Mouse (Mus musculus) intestine, embryonic 15.5 days (tissue): ENCODE results near the gene Olfr1428. TPM values are rescaled to one million over a fixed set of nuclear protein-coding genes. Genes with fewer than 3 reads are reported as not detected.
"Not testable (repeated sequence)": the region's sequence is repeated elsewhere in the genome, so short reads cannot be mapped to it uniquely, and the experiment has no call there.

Source experiments
- ATAC-seq: fragments of 200-750 bp; cut with Nextera tagmentation; 2 replicates; pipeline ENCODE4 v1.8.0; 2017; ENCODE audit warnings: moderate TSS enrichment, moderate library complexity
- H3K27ac ChIP-seq: fragments of 300-500 bp; sonication (generic); 2 replicates; pipeline ENCODE4 v1.5.1; 2015; ENCODE audit warnings: mild to moderate bottlenecking, inconsistent platforms
- H3K27me3 ChIP-seq: fragments of 300-500 bp; sonication (generic); replicated peaks from 2 replicates; pipeline ENCODE4 v1.6.1; 2015; ENCODE audit warnings: inconsistent platforms
- H3K36me3 ChIP-seq: fragments of 300-500 bp; sonication (generic); 2 replicates; pipeline ENCODE4 v1.6.1; 2015; ENCODE audit warnings: inconsistent platforms
- H3K4me1 ChIP-seq: fragments of 300-500 bp; sonication (generic); replicated peaks from 2 replicates; pipeline ENCODE4 v1.6.1; 2015; ENCODE audit warnings: inconsistent platforms
- H3K4me2 ChIP-seq: fragments of 300-500 bp; sonication (generic); replicated peaks from 2 replicates; pipeline ENCODE4 v1.6.1; 2015; ENCODE audit warnings: mild to moderate bottlenecking, inconsistent platforms
- H3K4me3 ChIP-seq: fragments of 300-500 bp; sonication (generic); replicated peaks from 2 replicates; pipeline ENCODE4 v1.5.1; 2015; ENCODE audit warnings: inconsistent platforms
- H3K9ac ChIP-seq: fragments of 300-500 bp; sonication (generic); 2 replicates; pipeline ENCODE4 v1.6.1; 2015; ENCODE audit warnings: inconsistent platforms
- H3K9me3 ChIP-seq: fragments of 300-500 bp; sonication (generic); 2 replicates; pipeline ENCODE4 v1.6.1; 2016; ENCODE audit warnings: inconsistent platforms
- WGBS: fragments of 180-500 bp; shearing (Covaris S2); methylation state at CpG from one replicate; pipeline ENCODE4 v1.1.7; 2015; 5-methylcytosine and 5-hydroxymethylcytosine counted together
- polyA plus RNA-seq: library from polyadenylated mRNA; unstranded; fragments of >200 nt; fragmentation: Nextera tagmentation; extraction: Ambion mirVana; gene quantifications from 2 replicates; pipeline ENCODE4 v1.2.1, GENCODE M21; 2015

The Olfr1428 gene
- polyA plus RNA-seq, 1 experiment from 2014 or later, result not detected

GRCm38 (mm10) chr19:12062582-12062981, 53.1 kb downstream of the Olfr1428 start, which contains the start of gene Olfr1424:
Olfr1424 (minus strand) TSS chr19:12062682.
- not testable (repeated sequence) for H3K9me3 ChIP-seq, ATAC-seq, H3K4me1 ChIP-seq, H3K9ac ChIP-seq, H3K4me3 ChIP-seq, H3K27me3 ChIP-seq, H3K36me3 ChIP-seq, H3K4me2 ChIP-seq, H3K27ac ChIP-seq
- 91% methylated on average over 1 of the region's 1 CpGs for WGBS

Other genes starting within 250 kb of the Olfr1428 start
- gene Olfr1419, start 240.8 kb downstream of the Olfr1428 start, polyA plus RNA-seq, result not detected in 2 replicates
- gene Olfr1420, start 229.3 kb downstream of the Olfr1428 start, polyA plus RNA-seq, result not detected in 2 replicates
- gene Patl1, start 203.5 kb downstream of the Olfr1428 start, polyA plus RNA-seq, result 16.7 and 17.4 TPM in 2 replicates
- gene Osbp, start 150.0 kb downstream of the Olfr1428 start, polyA plus RNA-seq, result 4.2 and 4.4 TPM in 2 replicates
- gene Olfr1423, start 74.6 kb downstream of the Olfr1428 start, polyA plus RNA-seq, result not detected in 2 replicates
- not detected in 2 replicates for gene Olfr1424, start 53.2 kb downstream of the Olfr1428 start, polyA plus RNA-seq
- gene Olfr1425, start 38.2 kb downstream of the Olfr1428 start, polyA plus RNA-seq, result not detected in 2 replicates
- gene Olfr1426, start 23.9 kb downstream of the Olfr1428 start, polyA plus RNA-seq, result not detected in 2 replicates
- gene Olfr1427, start 12.6 kb downstream of the Olfr1428 start, polyA plus RNA-seq, result not detected in 2 replicates
- gene Olfr76, start 7.3 kb upstream of the Olfr1428 start, polyA plus RNA-seq, result not detected in 2 replicates
- gene Olfr1555-ps1, start 54.2 kb upstream of the Olfr1428 start, polyA plus RNA-seq, result not detected in 2 replicates
- gene Olfr1431, start 84.7 kb upstream of the Olfr1428 start, polyA plus RNA-seq, result not detected in 2 replicates
- gene Olfr1432, start 116.7 kb upstream of the Olfr1428 start, polyA plus RNA-seq, result not detected in 2 replicates
- gene Olfr262, start 125.8 kb upstream of the Olfr1428 start, polyA plus RNA-seq, result not detected in 2 replicates
- not detected in 2 replicates for gene Olfr235, start 145.1 kb upstream of the Olfr1428 start, polyA plus RNA-seq
- not detected in 2 replicates for gene Olfr1434, start 164.0 kb upstream of the Olfr1428 start, polyA plus RNA-seq
- gene Olfr1436, start 183.2 kb upstream of the Olfr1428 start, polyA plus RNA-seq, result not detected in 2 replicates
- gene Olfr1437, start 209.2 kb upstream of the Olfr1428 start, polyA plus RNA-seq, result not detected in 2 replicates
- gene Olfr1438-ps1, start 220.0 kb upstream of the Olfr1428 start, polyA plus RNA-seq, result not detected in 2 replicates